Mouse (Mus musculus) olfactory bulb, adult 2 months (tissue): ENCODE results near the gene Ttc41.

ENCODE experiments used
- CTCF ChIP-seq: fragments of 200-500 bp; IDR thresholded peaks from 2 replicates; pipeline ENCODE4 v1.5.1; 2012; ENCODE audit warnings: low read depth, mild to moderate bottlenecking, low read length, moderate library complexity; ENCODE audit not compliant: insufficient read depth
- POLR2A ChIP-seq: fragments of 200-500 bp; IDR thresholded peaks from 2 replicates; pipeline ENCODE4 v1.6.1; 2012; ENCODE audit warnings: mild to moderate bottlenecking, low read depth, low read length, moderate library complexity; ENCODE audit not compliant: insufficient read depth

GRCm38 (mm10) chr10:86786083-86786482 is 80.5 kb downstream of the Ttc41 start:
- TF ChIP-seq POLR2A, result no peak
- TF ChIP-seq CTCF, result no peak
